ENCODE assay signal across 8 mouse cellular contexts in the genomic region with DNA sequence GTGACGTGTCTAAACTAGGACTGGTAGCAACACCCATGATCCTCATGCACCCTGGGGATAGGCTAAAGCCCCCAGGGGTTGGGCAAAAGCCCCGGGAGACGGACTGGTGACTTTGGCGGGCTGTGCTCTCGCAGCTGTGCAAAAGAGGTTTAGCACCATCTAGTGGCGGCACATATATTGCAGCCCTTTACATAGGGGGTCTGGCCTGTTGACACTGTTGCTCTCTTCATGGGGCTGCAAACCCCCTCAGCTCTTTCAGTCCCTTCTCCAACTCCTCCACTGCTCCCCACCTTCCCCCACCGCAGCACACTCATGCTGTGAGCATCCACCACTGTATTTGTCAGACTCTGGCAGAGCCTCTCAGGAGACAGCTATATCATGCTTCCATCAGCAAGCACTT.
A peak's percentile ranks its signal among the peaks of the same experiment; 100 is the strongest.
DNase-seq lines count a peak whose midpoint lies in the region; ATAC-seq and TF ChIP-seq lines count a peak whose summit lies in the region.
"Not testable (repeated sequence)": the region's sequence is repeated elsewhere in the genome, so short reads cannot be mapped to it uniquely, and the experiment has no call there.

No protein-coding gene starts in this region.

- not testable (repeated sequence) for H3K4me2 ChIP-seq in liver, embryonic 13.5 days

- H3K4me3 ChIP-seq in heart, adult 2 months; liver, embryonic 13.5 days (replicated peaks): not testable (repeated sequence)

- TF ChIP-seq POLR2A in heart, adult 2 months (IDR thresholded peaks at IDR 0.05; ENCODE audit: insufficient read depth, low read depth, low read length) = not testable (repeated sequence)

- TF ChIP-seq EP300 in heart, adult 2 months (IDR thresholded peaks at IDR 0.05; ENCODE audit: insufficient read depth, low read depth, low read length) = not testable (repeated sequence)

- not testable (repeated sequence) for H3K36me3 ChIP-seq in heart, adult 2 months (ENCODE audit: control insufficient read depth, insufficient read depth, low read length); liver, embryonic 13.5 days

- intact Hi-C loops in heart, adult 2 months (cut with DNase I) = not testable (repeated sequence)

- not testable (repeated sequence) for ATAC-seq in liver, embryonic 13.5 days (ENCODE audit: low read depth)

- not testable (repeated sequence) for H3K9ac ChIP-seq in heart, adult 2 months (ENCODE audit: low read depth, low read length); liver, embryonic 13.5 days

- H3K27ac ChIP-seq in heart, adult 2 months; liver, embryonic 13.5 days: not testable (repeated sequence)

- not testable (repeated sequence) for H3K4me1 ChIP-seq in heart, adult 2 months (ENCODE audit: control insufficient read depth, insufficient read depth, low read length); liver, embryonic 13.5 days (replicated peaks)

- DNase-seq in CD4-positive, CD25-positive, alpha-beta regulatory T cell, adult 2 months (ENCODE audit: low read depth, low spot score) = peak; percentile 57
- peak; percentile 40 to 62 for DNase-seq in adrenal gland, postnatal 36 days
- DNase-seq in embryo, embryonic 11.5 days (ENCODE audit: low read depth, low spot score) = peak; percentile 17
- DNase-seq in heart, adult 2 months = peak; percentile 22 to 54
- peak; percentile 23 to 80 for DNase-seq in kidney, postnatal 36 days
- peak; percentile 17 for DNase-seq in liver, embryonic 13.5 days
- peak; percentile 30 for DNase-seq in ovary, postnatal 36 days (ENCODE audit: low spot score)
- DNase-seq in thymus, postnatal 0 days (ENCODE audit: low spot score) = peak; percentile 58

- H3K9me3 ChIP-seq in liver, embryonic 13.5 days (replicated peaks) = not testable (repeated sequence)

- not testable (repeated sequence) for H3K79me2 ChIP-seq in heart, adult 2 months (replicated peaks; ENCODE audit: control insufficient read depth, insufficient read depth, low read length)

- 31% methylated on average over 7 of the region's 7 CpGs for WGBS in heart, adult 2 months
- 28% methylated on average over 7 of the region's 7 CpGs for WGBS in liver, embryonic 13.5 days (ENCODE audit: insufficient replicate concordance)

- TF ChIP-seq CTCF in heart, adult 2 months (IDR thresholded peaks at IDR 0.05) = peak; percentile 76

- H3K27me3 ChIP-seq in heart, adult 2 months (ENCODE audit: control insufficient read depth, insufficient read depth, low read length); liver, embryonic 13.5 days: not testable (repeated sequence)
